Comparison of ENCODE assay signal across 20 mouse cellular contexts in the genomic region with DNA sequence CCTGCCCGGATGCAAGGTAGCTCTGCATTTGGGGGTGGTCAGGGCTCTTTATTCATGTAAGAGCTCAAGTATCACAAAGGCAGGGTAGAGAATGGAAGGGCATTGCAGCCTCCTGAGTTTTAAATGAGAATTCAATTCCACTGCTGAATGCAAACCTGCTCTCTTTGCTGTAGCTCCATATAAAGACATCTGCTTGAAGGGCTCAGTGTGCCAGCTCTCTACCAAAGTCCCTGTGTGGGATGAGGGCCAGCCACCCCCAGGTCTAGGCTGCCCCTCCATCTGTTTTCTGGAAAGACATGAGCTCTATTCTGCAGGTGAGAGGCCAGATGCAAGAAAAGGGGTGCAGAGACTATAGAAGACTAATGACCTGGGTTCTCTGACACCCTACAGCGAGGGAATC.
"Had no signal": no experiment of that assay in that cellular context is flagged by ENCODE, and none has a peak within 500 bp of the region (broad histone marks: within the 10 kb centered on the region; RNA-seq: fewer than 3 reads in every experiment).

No protein-coding gene starts in this region.

- H3K4me3 ChIP-seq: limb, embryonic 10.5 days; limb, embryonic 13.5 days; liver, embryonic 12.5 days; liver, embryonic 15.5 days; lung, embryonic 15.5 days; megakaryocyte, embryonic 14.5 days; midbrain, embryonic 12.5 days; midbrain, embryonic 15.5 days; neural tube, embryonic 12.5 days; neural tube, embryonic 15.5 days had no signal

- H3K9ac ChIP-seq: limb, embryonic 13.5 days; liver, embryonic 12.5 days; liver, embryonic 15.5 days; lung, embryonic 15.5 days; midbrain, embryonic 12.5 days; midbrain, embryonic 15.5 days; neural tube, embryonic 12.5 days; neural tube, embryonic 15.5 days had no signal

- H3K27me3 ChIP-seq: limb, embryonic 13.5 days; liver, embryonic 12.5 days; liver, embryonic 15.5 days; lung, embryonic 15.5 days; megakaryocyte, embryonic 14.5 days; midbrain, embryonic 12.5 days; midbrain, embryonic 15.5 days; neural tube, embryonic 12.5 days; neural tube, embryonic 15.5 days had no signal

- H3K27ac ChIP-seq: limb, embryonic 10.5 days; limb, embryonic 13.5 days; liver, embryonic 12.5 days; liver, embryonic 15.5 days; lung, embryonic 15.5 days; midbrain, embryonic 12.5 days; midbrain, embryonic 15.5 days; neural tube, embryonic 12.5 days; neural tube, embryonic 15.5 days had no signal

- ATAC-seq: liver, embryonic 12.5 days; midbrain, embryonic 15.5 days had no signal

- H3K4me2 ChIP-seq: limb, embryonic 13.5 days; liver, embryonic 12.5 days; liver, embryonic 15.5 days; lung, embryonic 15.5 days; midbrain, embryonic 12.5 days; midbrain, embryonic 15.5 days; neural tube, embryonic 12.5 days; neural tube, embryonic 15.5 days had no signal

- H3K9me3 ChIP-seq: limb, embryonic 10.5 days; limb, embryonic 13.5 days; liver, embryonic 12.5 days; liver, embryonic 15.5 days; lung, embryonic 15.5 days; midbrain, embryonic 12.5 days; midbrain, embryonic 15.5 days; neural tube, embryonic 12.5 days; neural tube, embryonic 15.5 days had no signal

- DNase-seq: kidney, adult 18-20 months; kidney, adult 9 months; kidney, postnatal 14 days; kidney, postnatal 4 days; liver; lung, adult 18-20 months; lung, postnatal 10 days; lung, postnatal 36 days; thymus, adult 18-20 months; thymus, postnatal 36 days had no signal

- H3K4me1 ChIP-seq: liver, embryonic 12.5 days; liver, embryonic 15.5 days; lung, embryonic 15.5 days had no signal
